Mouse (Mus musculus): ENCODE data around the gene Clip4. TPM values are rescaled to one million over a fixed set of nuclear protein-coding genes. Genes with fewer than 3 reads are reported as not detected.
A peak's percentile ranks its signal among the peaks of the same experiment; 100 is the strongest.

Gene Clip4
- polyA plus RNA-seq, 1 experiment: 25.9 TPM

DNA sequence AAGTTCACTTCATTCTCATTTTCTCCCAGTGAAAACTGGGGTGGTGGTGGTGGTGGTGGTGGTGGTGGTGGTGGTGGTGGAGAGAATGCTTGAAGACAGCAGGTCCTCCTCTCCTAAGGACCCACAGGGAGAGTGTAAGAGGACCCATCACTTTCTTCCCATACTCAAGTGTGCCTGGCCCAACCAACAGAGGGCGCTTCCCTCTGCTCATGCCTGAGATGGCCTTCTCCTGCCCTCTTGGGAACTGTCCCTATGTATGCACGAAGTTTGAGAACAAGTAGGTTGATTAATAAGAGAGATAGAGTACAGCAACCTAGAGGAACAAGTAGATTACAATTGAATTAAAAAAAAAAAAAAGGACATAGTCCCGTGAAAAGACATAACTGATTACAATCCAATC, 140.8 kb downstream of the Clip4 start:
- H3K4me3 ChIP-seq (replicated peaks; ENCODE audit: extremely low read depth, low read depth, low read length): no peak overlapping the region
- peak; percentile 8 for DNase-seq
- WGBS: 33% methylated on average over 3 of the region's 3 CpGs
- TF ChIP-seq CTCF (IDR thresholded peaks at IDR 0.05; ENCODE audit: insufficient read depth, low read length) (peak; percentile 64), POLR2A (IDR thresholded peaks at IDR 0.05; ENCODE audit: borderline replicate concordance, extremely low read depth, low read depth, low read length) (no peak)
- no peaks in the 10 kb centered on the region for H3K4me1 ChIP-seq (ENCODE audit: control insufficient read depth, insufficient read depth, low read length)

DNA sequence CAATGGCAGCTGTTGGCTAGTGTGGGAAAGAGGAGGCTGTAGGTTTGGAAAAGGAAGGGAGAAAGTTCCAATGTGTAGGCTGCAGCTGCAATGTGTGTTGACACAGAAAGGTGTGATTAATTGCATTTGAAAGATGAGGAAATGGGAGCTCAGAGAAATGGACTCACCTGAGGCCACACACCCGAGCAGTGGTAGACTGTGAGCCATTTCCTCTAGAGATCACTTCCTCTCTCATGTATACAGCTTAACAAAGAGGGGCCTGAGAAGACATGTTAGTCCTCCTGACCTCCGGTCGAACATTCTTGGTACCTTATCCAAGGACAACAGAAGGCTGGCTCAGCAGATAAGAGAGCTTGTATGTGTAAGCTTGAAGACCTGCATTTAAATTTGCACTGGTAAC, 144.9 kb downstream of the Clip4 start:
- no peak for TF ChIP-seq POLR2A (IDR thresholded peaks at IDR 0.05; ENCODE audit: borderline replicate concordance, extremely low read depth, low read depth, low read length)
- TF ChIP-seq CTCF (IDR thresholded peaks at IDR 0.05; ENCODE audit: insufficient read depth, low read length): no peak
- no peak overlapping the region for H3K4me3 ChIP-seq (replicated peaks; ENCODE audit: extremely low read depth, low read depth, low read length)
- DNase-seq: no peak
- 26% methylated on average over 3 of the region's 3 CpGs for WGBS
- no peaks in the 10 kb centered on the region for H3K4me1 ChIP-seq (ENCODE audit: control insufficient read depth, insufficient read depth, low read length)

Other genes starting within 250 kb of the Clip4 start
- gene Ndc80, start 241.6 kb upstream of the Clip4 start, polyA plus RNA-seq (2012; rRNA removed): 0.12 and 0.14 TPM in 2 replicates
- gene Spdya, start 216.4 kb upstream of the Clip4 start, polyA plus RNA-seq (2012; rRNA removed): 0.12 TPM in 1 of 2 replicates, not detected in the other
- 5.3 and 8.8 TPM in 2 replicates for gene Wdr43, start 152.6 kb upstream of the Clip4 start, polyA plus RNA-seq (2012; rRNA removed)
- 17.8 and 18.1 TPM in 2 replicates for gene Togaram2, start 95.2 kb upstream of the Clip4 start, polyA plus RNA-seq (2012; rRNA removed)
- 0.02 and 0.03 TPM in 2 replicates for gene Pcare, start 15.6 kb upstream of the Clip4 start, polyA plus RNA-seq (2012; rRNA removed)

Data from lung, adult 2 months (tissue).